Mouse (Mus musculus): Measurements from ENCODE around the gene Kif3b.

DNA sequence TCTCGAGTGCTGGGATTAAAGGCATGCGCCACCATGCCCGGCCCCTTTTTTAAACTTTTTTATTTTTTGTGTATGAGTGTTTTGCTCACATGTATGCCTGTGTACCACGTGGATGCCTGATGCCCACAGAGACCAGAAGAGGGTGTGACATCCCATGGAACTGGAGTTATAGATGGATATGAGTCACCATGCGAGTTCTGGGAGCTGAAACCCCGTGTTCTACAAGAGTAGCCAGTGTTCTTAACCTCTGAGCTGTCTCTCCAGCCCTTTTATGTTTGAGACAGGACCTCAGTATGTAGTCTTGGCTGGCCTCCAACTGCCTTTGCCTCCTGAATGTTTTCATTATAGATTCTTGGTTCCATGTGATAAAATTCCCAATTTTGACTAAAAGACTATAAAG lies 19.0 kb downstream of the Kif3b start:
- TF ChIP-seq CTCF (conservative IDR thresholded peaks at IDR 0.05; ENCODE audit: low read length), result no peak
- no peak for TF ChIP-seq POU5F1 (IDR thresholded peaks at IDR 0.05; ENCODE audit: borderline replicate concordance, low read length)

All from E14TG2a.4 (cell line).